Mouse (Mus musculus): ENCODE results near the gene Fads1.

Gene Fads1

DNA sequence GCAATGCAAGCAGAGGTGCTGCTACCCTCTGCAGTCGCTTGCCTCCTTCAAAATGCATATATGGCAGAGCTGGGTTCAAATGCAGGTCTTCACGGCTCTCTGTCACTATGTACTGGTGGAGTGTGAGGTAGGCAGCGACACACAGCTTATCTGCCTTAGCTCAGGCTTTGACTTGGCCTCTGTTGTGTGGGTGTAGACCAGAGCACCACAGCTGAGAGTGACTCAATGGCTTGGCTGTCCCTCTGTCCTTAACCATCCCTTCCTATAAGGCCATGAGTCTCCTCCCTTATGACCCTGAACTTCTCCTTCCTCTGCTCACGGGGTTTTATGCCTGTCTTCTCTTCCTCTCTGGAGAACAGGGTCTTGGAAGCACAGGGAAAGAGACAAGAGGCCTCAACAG lies 28.2 kb downstream of the Fads1 start:
- DNase-seq (ENCODE audit: low read depth), result no peak

- no peak for DNase-seq (ENCODE audit: low read depth)
These were observed 31.2 kb downstream of the Fads1 start for GRCm38 (mm10) chr19:10213796-10214471.

- no peak for DNase-seq (ENCODE audit: low read depth)
These were observed 33.4 kb downstream of the Fads1 start for GRCm38 (mm10) chr19:10216101-10216500.

DNA sequence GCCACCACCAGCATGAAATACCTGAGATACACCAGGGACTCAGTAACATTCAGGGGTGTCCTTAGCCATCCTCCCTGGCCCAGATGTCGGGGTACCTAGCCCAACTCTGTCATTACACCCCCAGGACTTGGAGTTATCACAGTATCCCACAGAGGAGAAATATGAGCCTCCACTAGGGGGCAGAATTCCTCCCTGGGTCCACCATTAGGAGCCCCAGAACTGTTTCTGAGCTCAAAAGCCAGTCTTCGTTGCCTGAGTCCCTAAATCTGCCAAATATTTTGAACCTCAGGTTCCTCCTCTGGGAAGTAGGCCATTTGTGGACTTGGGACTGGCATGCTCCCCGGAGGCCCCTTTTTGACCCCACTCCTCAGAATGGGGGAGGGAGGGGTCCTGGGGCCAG lies 36.4 kb downstream of the Fads1 start:
- peak; percentile 60 for DNase-seq (ENCODE audit: low read depth)

GRCm38 (mm10) chr19:10219593-10219992 lies 36.9 kb downstream of the Fads1 start:
- DNase-seq (ENCODE audit: low read depth), result no peak

GRCm38 (mm10) chr19:10221585-10221984 lies 38.9 kb downstream of the Fads1 start:
- no peak for DNase-seq (ENCODE audit: low read depth)

- no peak for DNase-seq (ENCODE audit: low read depth)
These were observed 40.0 kb downstream of the Fads1 start for GRCm38 (mm10) chr19:10222656-10223055.

DNA sequence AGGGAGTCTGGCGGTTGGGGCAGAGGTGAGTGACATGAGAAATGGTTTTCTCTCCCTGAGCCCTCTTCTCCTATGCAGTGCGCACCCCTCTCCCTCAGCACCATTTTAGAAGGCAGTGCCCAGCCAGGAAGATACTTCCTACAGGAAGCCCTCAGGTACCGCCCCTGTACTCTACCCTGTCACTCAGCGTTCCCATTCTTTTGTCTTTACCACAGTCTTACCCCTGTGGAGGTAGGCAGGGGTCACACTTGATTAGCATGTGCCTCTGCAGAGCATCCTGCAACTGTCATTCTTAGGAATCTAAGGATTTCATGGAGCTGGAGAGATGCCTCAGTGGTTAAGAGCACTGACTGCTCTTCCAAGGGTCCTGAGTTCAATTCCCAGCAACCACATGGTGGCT lies 40.9 kb downstream of the Fads1 start:
- no peak for DNase-seq (ENCODE audit: low read depth)

DNA sequence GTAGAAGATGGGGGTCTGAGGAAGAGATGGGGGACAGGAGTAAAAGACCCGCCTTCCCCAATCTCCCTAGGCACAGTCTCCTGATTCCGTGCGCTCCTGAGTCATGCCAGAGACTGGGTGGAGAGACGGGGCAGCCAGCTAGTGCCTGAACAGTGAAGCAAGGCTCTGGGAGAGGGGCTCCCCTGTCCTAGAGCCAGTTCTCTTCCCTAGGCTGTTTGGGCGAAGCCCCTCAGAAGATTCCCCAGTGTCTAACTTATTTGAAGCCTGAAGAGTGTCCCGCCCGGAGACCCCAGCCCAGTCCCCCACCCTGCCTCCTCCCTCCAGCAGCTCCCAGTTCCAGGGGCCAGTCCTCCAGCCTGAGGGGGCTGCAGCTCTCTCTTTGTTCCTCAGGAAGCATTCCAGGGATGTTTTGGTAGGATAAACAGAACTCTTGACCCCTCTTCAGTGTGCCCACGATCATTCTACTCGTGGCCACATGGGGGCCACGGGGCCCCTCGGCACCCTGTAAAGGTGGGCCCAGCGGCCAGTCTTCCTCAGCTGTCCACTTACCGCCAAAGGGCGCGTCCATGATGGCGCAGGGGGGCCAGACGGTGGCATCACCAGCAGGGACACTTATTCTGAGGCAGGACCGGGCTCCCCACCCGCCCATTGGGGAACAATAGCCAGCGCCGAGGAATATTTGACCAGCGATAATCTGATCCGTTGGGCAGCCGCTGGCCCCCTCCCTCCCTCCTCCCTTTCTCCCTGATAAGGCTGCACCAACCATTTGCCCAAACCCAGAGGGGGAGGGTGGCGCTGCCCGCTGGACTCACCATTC lies 42.2 kb downstream of the Fads1 start:
- no peak for DNase-seq (ENCODE audit: low read depth)

GRCm38 (mm10) chr19:10225767-10226166 lies 43.1 kb downstream of the Fads1 start:
- DNase-seq (ENCODE audit: low read depth), result no peak

GRCm38 (mm10) chr19:10231016-10231415 lies 48.3 kb downstream of the Fads1 start:
- DNase-seq (ENCODE audit: low read depth), result no peak

DNA sequence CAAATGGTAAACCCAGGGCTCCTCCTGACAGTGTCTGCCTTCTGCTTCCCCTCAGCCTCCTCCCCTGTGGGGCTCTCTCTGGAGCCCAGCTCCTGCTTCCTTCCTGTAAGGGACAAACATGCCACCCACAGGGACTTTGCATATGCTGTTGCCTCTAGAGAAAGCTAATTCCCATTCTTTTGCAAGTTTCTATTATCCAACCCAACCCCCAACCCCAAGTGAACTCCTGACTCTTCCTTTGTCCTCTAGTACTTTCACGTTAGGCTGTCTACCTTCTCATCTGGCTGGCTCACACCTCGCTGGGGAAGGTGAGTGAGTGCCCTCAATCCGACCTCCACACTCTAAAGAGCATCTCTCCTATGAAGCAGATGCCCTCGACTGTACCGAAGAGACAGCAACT lies 49.2 kb downstream of the Fads1 start:
- DNase-seq (ENCODE audit: low read depth), result no peak

DNA sequence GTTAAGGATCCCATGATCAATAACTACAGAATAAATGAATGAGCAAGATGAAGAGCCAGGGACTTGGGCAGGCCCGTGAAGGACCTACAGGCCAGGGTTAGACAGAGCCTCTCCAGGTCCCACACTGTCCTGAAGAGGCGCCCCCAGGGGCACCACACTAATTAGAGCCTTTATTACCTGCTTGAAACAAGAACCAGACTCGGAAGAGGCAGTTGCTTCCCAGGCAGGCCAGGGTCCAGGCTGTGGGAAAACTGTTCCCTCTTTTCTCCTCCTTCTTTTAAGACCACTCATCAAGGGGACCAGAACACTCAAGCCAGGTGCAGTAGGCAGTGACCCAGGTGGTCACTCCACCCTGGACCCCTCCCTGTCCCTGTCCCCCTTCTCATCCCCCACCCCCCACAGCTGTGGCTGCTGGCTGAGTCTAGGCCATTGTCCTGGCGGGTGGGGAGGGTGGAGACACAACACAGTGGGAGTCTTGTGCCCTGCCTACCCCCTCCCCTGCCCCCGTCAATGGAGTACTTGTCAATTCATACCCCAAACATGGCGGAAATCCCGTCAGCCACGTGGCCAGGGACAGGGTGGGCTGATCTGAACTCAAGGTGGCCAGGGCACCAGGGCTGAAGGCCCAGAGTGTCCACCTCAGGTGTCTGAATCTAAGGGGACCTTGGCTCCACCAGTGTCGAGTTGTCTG lies 49.8 kb downstream of the Fads1 start:
- DNase-seq (ENCODE audit: low read depth), result no peak

GRCm38 (mm10) chr19:10235784-10236565 lies 53.3 kb downstream of the Fads1 start:
- DNase-seq (ENCODE audit: low read depth), result no peak

GRCm38 (mm10) chr19:10238477-10238876 lies 55.8 kb downstream of the Fads1 start:
- DNase-seq (ENCODE audit: low read depth), result no peak

DNA sequence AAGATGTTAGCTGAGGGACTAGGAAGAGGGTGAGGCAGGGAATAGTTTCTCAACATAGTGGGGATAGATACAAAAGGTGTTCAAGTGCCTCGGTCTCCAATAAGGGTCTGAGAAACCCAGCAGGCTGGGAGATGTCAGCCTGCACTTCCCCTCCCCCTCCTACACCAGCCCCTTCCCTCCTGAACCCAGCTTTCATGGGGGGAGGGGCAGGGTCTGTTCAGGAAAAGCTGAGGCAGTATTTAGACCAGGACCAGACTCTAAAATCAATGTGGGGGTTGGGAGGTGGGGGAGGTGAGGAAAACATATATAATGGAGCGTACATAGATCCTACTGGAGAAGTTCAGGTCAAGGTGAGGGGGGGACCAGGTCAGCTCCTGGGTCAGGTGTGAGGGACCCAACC lies 56.7 kb downstream of the Fads1 start:
- DNase-seq (ENCODE audit: low read depth), result no peak

DNA sequence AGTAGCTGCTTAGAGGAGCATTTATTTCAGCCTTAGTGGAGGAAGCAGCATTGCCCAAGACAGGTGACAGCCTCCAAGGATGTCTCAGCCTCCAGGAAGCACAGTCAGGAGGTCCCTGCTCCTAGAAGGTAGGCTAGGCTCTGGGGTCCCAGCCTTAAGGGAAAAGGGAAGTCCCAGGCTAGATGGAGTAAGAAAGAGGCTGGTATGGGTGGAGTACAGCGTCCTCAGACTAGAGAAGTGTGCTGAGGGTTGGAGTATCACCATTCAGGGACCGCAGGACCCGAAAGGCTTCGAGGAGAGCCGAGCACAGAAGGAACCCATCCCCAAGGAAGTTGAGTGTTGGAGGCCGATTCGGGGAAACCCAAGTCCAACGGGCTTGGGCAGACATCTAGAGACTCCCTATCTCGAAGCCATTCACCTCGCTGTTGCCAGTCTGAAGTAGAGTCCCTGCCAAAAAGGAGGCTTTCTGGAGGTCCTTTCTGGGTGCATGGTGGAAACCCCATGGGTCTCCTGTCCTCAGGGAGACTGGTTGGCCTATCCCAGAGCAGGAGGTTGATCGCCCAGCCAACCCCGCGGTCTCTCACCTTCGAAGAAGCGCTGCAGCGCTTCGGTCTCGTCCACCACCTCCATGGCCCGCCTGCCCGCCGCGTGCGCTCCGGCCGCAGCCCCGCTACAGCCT lies 57.4 kb downstream of the Fads1 start:
- no peak for DNase-seq (ENCODE audit: low read depth)

GRCm38 (mm10) chr19:10240654-10241305 lies 58.1 kb downstream of the Fads1 start, which contains the start of gene Myrf:
Gene Myrf (minus strand): TSS chr19:10240748.
- DNase-seq (ENCODE audit: low read depth), result peak; percentile 59

GRCm38 (mm10) chr19:10242916-10243315 lies 60.2 kb downstream of the Fads1 start:
- no peak for DNase-seq (ENCODE audit: low read depth)

DNA sequence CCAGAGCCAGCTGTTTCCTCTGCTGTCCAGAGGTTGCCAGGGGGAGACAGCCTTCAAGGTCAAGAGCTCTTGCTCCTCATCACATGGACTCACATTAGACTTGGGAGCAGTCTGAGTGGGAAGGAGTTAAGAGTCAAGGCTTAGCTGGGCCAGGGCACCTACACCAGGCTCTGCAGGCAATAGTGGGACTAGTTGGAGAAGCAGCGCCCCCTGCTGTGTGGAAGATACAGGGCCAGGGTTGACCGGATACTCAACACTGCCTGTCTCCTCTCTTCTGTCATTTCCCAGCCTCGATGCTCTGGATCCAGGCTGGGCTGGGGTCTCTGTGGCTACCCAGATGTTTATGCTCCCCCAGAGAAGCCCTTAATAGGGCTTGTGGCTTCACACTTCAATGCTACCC lies 61.5 kb downstream of the Fads1 start:
- peak; percentile 24 for DNase-seq (ENCODE audit: low read depth)
